Mouse (Mus musculus) lung, adult 2 months (tissue): ENCODE measurements around the gene Mbd5.

Source experiments
- CTCF ChIP-seq: fragments of 200-500 bp; IDR thresholded peaks from 2 replicates; pipeline ENCODE4 v1.5.1; 2011; ENCODE audit warnings: mild to moderate bottlenecking, low read length, control low read depth; ENCODE audit not compliant: insufficient read depth
- POLR2A ChIP-seq: fragments of 200-500 bp; IDR thresholded peaks from 2 replicates; pipeline ENCODE4 v1.6.1; 2011; ENCODE audit warnings: low read depth, mild to moderate bottlenecking, control low read depth, low read length, borderline replicate concordance; ENCODE audit errors: extremely low read depth

GRCm38 (mm10) chr2:49350852-49351251 lies 401.5 kb downstream of the Mbd5 start:
- TF ChIP-seq CTCF: no peak
- TF ChIP-seq POLR2A: no peak
